ENCODE assay signal across 27 mouse cellular contexts in genomic region chr13:45024821-45025220, GRCm38 (mm10). TPM values are rescaled to one million over a fixed set of nuclear protein-coding genes. Genes with fewer than 3 reads are reported as not detected.
"Had no signal": no experiment of that assay in that cellular context is flagged by ENCODE, and none has a peak within 500 bp of the region (broad histone marks: within the 10 kb centered on the region; RNA-seq: fewer than 3 reads in every experiment).

No protein-coding gene starts in this region.

- DNase-seq: gastrocnemius, adult 2 months; gastrocnemius, postnatal 10 days; gastrocnemius, postnatal 25 days; heart, adult 2 months; heart, postnatal 10 days; heart, postnatal 4 days; kidney, adult 18-20 months; kidney, adult 8-10 months; kidney, postnatal 10 days; kidney, postnatal 25 days; kidney, postnatal 4 days; liver; liver, embryonic 13.5 days had no signal

- H3K4me2 ChIP-seq: heart, embryonic 12.5 days; hindbrain, embryonic 12.5 days; hindbrain, embryonic 14.5 days; intestine, embryonic 15.5 days; limb, embryonic 12.5 days; liver, embryonic 11.5 days; liver, embryonic 13.5 days had no signal

- H3K27me3 ChIP-seq: heart, embryonic 12.5 days; hindbrain, embryonic 12.5 days; intestine, embryonic 15.5 days; limb, embryonic 12.5 days had no signal

- H3K9ac ChIP-seq: heart, embryonic 12.5 days; hindbrain, embryonic 12.5 days; hindbrain, embryonic 14.5 days; intestine, embryonic 15.5 days; limb, embryonic 12.5 days; liver, embryonic 13.5 days had no signal

- H3K4me3 ChIP-seq: gastrocnemius, adult 2 months; heart, adult 2 months; heart, embryonic 12.5 days; hindbrain, embryonic 10.5 days; hindbrain, embryonic 12.5 days; intestine, embryonic 15.5 days; layer of hippocampus, adult 2 months; left cerebral cortex, adult 2 months; limb, embryonic 10.5 days; limb, embryonic 12.5 days; liver, embryonic 13.5 days had no signal

- H3K4me1 ChIP-seq: heart, embryonic 12.5 days; hindbrain, embryonic 10.5 days; hindbrain, embryonic 12.5 days; intestine, embryonic 15.5 days; liver, embryonic 13.5 days had no signal

- H3K9me3 ChIP-seq: hindbrain, embryonic 10.5 days; hindbrain, embryonic 12.5 days; intestine, embryonic 15.5 days; limb, embryonic 10.5 days; limb, embryonic 12.5 days; liver, embryonic 13.5 days had no signal

- H3K27ac ChIP-seq: gastrocnemius, adult 2 months; heart, adult 2 months; hindbrain, embryonic 10.5 days; hindbrain, embryonic 12.5 days; hindbrain, embryonic 14.5 days; intestine, embryonic 15.5 days; limb, embryonic 10.5 days; limb, embryonic 12.5 days; liver, embryonic 13.5 days had no signal

- ATAC-seq: hindbrain, embryonic 16.5 days; inflammation-experienced regulatory T-cells, adult 6 months; intestine, embryonic 15.5 days; intestine, postnatal 0 days had no signal

- H3K36me3 ChIP-seq: heart, embryonic 12.5 days; hindbrain, embryonic 10.5 days; hindbrain, embryonic 12.5 days; intestine, embryonic 15.5 days; limb, embryonic 10.5 days; limb, embryonic 12.5 days; liver, embryonic 13.5 days had no signal

RNA-seq across cellular contexts. Expression of gene Gm9817, which starts 53.7 kb away (rescaled TPM):
- polyA plus RNA-seq: heart, adult 2 months; hindbrain, embryonic 10.5 days; hindbrain, embryonic 12.5 days; hindbrain, embryonic 14.5 days; intestine, embryonic 15.5 days; kidney, embryonic 16.5 days; limb, embryonic 10.5 days; limb, embryonic 12.5 days; liver, embryonic 11.5 days; liver, embryonic 13.5 days had no signal
